Mouse (Mus musculus) layer of hippocampus, adult 9-10 months (tissue): Measurements from ENCODE around the gene Tnfrsf14.

Experiments used
- DNase-seq: peaks from one replicate; pipeline ENCODE4 v3.0.0; 2022; ENCODE audit warnings: low spot score

The Tnfrsf14 gene

DNA sequence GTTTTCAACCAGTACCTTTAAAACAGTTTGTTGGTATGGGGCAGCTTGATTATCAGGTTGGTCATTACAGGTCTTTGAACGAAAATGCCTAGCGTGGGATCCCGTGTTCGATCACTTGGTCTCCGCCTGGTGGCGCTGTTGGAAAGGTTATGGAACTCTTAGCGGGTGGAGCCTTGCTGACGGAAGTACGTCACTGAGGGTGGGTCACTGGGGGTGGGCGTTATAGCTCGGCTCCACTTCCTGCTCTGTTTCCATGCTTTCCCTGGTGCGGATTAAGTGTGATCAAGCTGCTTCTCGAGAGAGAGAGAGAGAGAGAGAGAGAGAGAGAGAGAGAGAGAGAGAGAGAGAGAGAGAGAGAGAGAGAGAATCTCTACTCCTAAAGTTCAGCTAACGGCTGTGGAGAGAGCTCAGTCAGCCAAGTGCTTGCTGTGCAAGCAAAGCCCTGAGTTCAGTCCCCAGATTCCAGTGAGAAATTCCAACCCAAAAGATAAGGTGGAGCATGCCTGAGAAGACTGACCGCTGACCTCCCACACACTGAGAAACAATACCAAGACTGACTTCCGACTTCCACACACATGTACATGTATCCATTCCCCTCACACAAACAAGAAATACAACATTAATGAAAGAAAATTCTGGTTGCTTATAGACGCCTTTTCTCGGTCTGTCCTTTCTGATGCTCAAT lies 50.4 kb downstream of the Tnfrsf14 start:
- DNase-seq: peak; percentile 69

- DNase-seq: no peak
These were observed 55.2 kb downstream of the Tnfrsf14 start for GRCm38 (mm10) chr4:154873186-154873585.
